In genomic region chr9:78533296-78533935, GRCm38 (mm10) we compare ENCODE assay signal across 8 mouse cellular contexts. TPM values are rescaled to one million over a fixed set of nuclear protein-coding genes. Genes with fewer than 3 reads are reported as not detected.
DNase-seq lines count a peak whose midpoint lies in the region; ATAC-seq lines count a peak whose summit lies in the region.

No protein-coding gene starts in this region.

- peak; percentile 38 for DNase-seq in testis, postnatal 14 days (ENCODE audit: low spot score)
- no peak for DNase-seq in testis, postnatal 10 days (ENCODE audit: low spot score)
- DNase-seq in kidney, postnatal 14 days = peak; percentile 69
- DNase-seq in thymus, postnatal 4 days = peak; percentile 66
- no peak for DNase-seq in right cerebral cortex, adult 2 months (ENCODE audit: low spot score in 2 of 2)
- no peak for DNase-seq in frontal cortex, postnatal 14 days (ENCODE audit: low spot score in 2 of 2)
- DNase-seq in gastrocnemius, adult 8-10 months (ENCODE audit: low spot score in 2 of 2) = no peak

- ATAC-seq in megakaryocyte, adult 5-6 weeks (ENCODE audit: poor library complexity, severe bottlenecking) = peak; percentile 95

RNA-seq across cellular contexts. Expression of gene Eef1a1, which starts 44.5 kb away (rescaled TPM):
- 11,658 and 12,645 TPM in 2 replicates for total RNA-seq in megakaryocyte, adult 5-6 weeks (2015)
- 9,740 and 9,937 TPM in 2 replicates for total RNA-seq in megakaryocyte, adult 5-6 weeks (2017)
- 100 to 1,000 TPM; 235 to 456 (median 334) TPM for total RNA-seq in gastrocnemius, adult 8-10 months (2022)

RNA-seq across cellular contexts. Expression of gene Slc17a5, which starts 54.4 kb away (rescaled TPM):
- total RNA-seq in megakaryocyte, adult 5-6 weeks (2015) = 8.8 and 10.2 TPM in 2 replicates
- 5.6 and 8.0 TPM in 2 replicates for total RNA-seq in megakaryocyte, adult 5-6 weeks (2017)
- total RNA-seq in gastrocnemius, adult 8-10 months (2022) = 1 to 10 TPM; 2.2 to 2.8 (median 2.7) TPM

Comparison
In these comparisons a context has a peak if more than half of its experiments do, and no peak if none do; other contexts are left out.
1. DNase-seq: peak in testis, postnatal 14 days (single experiment), kidney, postnatal 14 days (single experiment) and thymus, postnatal 4 days (single experiment); none in testis, postnatal 10 days (single experiment), right cerebral cortex, adult 2 months (0 of 2), frontal cortex, postnatal 14 days (0 of 2) and gastrocnemius, adult 8-10 months (0 of 2).
2. RNA of gene Eef1a1, which starts 44.5 kb away (total RNA-seq): 9,740 to 12,645 TPM in megakaryocyte, adult 5-6 weeks; 235 to 456 TPM in gastrocnemius, adult 8-10 months; every median in the first group is over 10 times any median in the second.